ENCODE assay signal across 9 mouse cellular contexts in the genomic region with DNA sequence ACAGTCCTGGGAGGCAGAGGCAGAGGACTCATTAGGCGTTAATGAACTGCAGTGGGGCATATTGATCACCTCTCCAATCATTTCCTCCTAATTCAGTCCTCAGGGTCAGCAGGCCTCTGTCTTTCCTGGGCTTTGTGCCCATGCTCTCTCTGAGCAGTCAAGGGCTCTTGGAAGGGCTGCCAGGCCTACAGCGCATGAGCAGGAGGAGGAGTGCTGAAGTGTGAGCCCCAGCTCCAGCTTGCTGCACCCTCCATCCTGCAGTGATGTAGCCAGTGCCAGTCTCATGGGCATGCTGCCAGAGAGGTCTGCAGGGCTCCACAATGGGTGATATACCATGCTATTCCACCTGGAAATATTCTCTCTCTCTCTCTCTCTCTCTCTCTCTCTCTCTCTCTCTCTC.
DNase-seq lines count a peak whose midpoint lies in the region.
"Had no signal": no experiment of that assay in that cellular context is flagged by ENCODE, and none has a peak within 500 bp of the region (broad histone marks: within the 10 kb centered on the region; RNA-seq: fewer than 3 reads in every experiment).

No protein-coding gene starts in this region.

- DNase-seq in heart, postnatal 10 days: peak; percentile 48 to 57
- DNase-seq in heart, adult 9 months (ENCODE audit: low spot score in 2 of 2): no peak
- peak; percentile 11 for DNase-seq in right cerebral cortex, postnatal 4 days
- DNase-seq in right cerebral cortex, postnatal 25 days: no peak
- DNase-seq in lung, adult 18-20 months: peak; percentile 39 to 48
- DNase-seq in embryo, embryonic 11 days: no peak
- DNase-seq in left cerebral cortex, postnatal 25 days (ENCODE audit: low spot score in 2 of 2): no peak
- DNase-seq: kidney, adult 8-10 months; liver, embryonic 13.5 days had no signal

- intact Hi-C loops in heart, postnatal 10 days (cut with DNase I): no loop called here
- intact Hi-C loops in left cerebral cortex, postnatal 25 days (cut with DNase I): no loop called here

Comparison
In these comparisons a context has a peak if more than half of its experiments do, and no peak if none do; other contexts are left out.
1. DNase-seq: peak in heart, postnatal 10 days (2 of 2), right cerebral cortex, postnatal 4 days (single experiment) and lung, adult 18-20 months (2 of 2); none in heart, adult 9 months (0 of 2), right cerebral cortex, postnatal 25 days (single experiment), embryo, embryonic 11 days (single experiment) and left cerebral cortex, postnatal 25 days (0 of 2).